Mouse (Mus musculus) left cerebral cortex, postnatal 4 days (tissue): Measurements from ENCODE around the gene Adgra1. TPM values are rescaled to one million over a fixed set of nuclear protein-coding genes. Genes with fewer than 3 reads are reported as not detected.
A peak's percentile ranks its signal among the peaks of the same experiment; 100 is the strongest.

Experiments used
- DNase-seq: peaks from one replicate; pipeline ENCODE4 v3.0.0-alpha.2; 2022
- intact Hi-C: fragments of 180-260 bp; cut with DNase I; formaldehyde crosslinking; loops from one replicate; pipeline ENCODE4 v1.15.1; 2025
- total RNA-seq, 2 experiments: library from RNA; stranded (reverse); gene quantifications; 2 replicates each; pipeline ENCODE4 v1.2.3; 2021

Adgra1 gene
- total RNA-seq, 2 experiments from 2014 or later, result 17.8 to 25.1 TPM

- intact Hi-C loops, result no loop called here
- DNase-seq, result no peak
Measured at GRCm38 (mm10) chr7:139845101-139845500, 11.1 kb downstream of the Adgra1 start.

GRCm38 (mm10) chr7:139850152-139850551 is 16.2 kb downstream of the Adgra1 start:
- intact Hi-C loops, result no loop called here
- DNase-seq, result peak; percentile 30

DNA sequence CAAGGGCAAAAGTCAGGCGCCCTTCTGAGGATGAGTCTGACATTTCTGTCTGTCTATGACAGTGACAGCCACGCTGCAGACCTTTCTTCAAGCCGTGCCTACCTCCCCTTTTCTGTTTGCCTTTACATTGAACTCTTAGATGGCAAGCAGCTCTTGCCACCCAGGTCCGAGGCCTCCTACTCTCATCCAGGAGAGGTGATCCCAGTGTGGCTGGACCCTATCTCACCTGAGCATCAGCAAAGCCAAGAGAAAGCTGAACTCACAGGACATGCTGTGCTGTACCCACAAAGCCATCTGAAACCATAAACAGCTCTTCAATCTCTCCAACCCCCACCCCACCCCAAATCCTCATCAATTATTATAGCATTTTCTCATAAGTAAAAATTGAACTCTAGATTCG is 16.7 kb downstream of the Adgra1 start:
- no peak for DNase-seq
- intact Hi-C loops, result no loop called here

DNA sequence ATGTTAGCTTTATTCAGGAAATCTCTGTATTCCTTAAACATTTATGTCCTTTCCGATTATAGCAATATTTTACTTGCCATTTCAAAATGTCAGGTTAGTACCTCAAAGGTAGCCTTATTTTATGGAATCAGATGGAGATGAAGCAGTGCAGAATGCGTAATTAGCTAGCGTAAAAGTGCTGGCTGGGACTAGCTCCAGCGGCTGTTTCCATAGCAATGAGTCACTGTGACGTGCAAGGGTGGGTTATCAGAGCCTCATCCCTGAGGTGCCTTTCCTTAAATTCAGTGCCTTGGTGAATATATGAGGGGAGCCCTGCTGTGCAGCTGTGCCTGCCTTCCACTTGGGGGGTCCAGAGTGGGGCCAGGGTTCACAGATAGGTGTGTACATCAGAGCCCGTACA is 17.1 kb downstream of the Adgra1 start:
- DNase-seq, result no peak
- intact Hi-C loops, result no loop called here

- intact Hi-C loops, result no loop called here
- DNase-seq, result no peak
Measured at GRCm38 (mm10) chr7:139855261-139855660, 21.3 kb downstream of the Adgra1 start.

DNA sequence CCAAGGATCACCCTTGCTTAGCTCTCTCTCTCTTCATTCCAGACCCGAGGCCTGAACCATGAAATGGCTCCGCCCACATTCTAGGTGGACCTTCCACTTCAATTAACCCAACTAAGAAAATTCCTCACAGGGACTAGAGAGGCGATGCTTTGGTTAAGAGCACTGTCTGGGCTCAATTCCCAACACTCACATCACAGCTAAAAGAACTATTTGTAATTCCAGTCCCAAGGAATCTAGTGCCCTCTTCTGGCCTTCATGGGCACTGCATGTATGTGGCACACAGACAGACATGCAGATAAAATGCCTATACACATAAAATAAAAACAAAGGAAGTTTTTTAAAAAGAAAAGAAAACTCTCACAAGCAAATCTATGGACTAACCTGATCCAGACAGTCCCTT is 27.4 kb downstream of the Adgra1 start:
- intact Hi-C loops, result loop anchor here (2.0 to 5.0 kb wide), 2 partner anchors 159 to 214 kb away; no protein-coding TSS in a partner anchor
- peak; percentile 73 for DNase-seq

GRCm38 (mm10) chr7:139863076-139863475 is 29.1 kb downstream of the Adgra1 start:
- no peak for DNase-seq
- intact Hi-C loops, result loop anchor here (5.0 kb wide), 1 partner anchor 216 kb away; no protein-coding TSS in a partner anchor

GRCm38 (mm10) chr7:139864253-139864652 is 30.3 kb downstream of the Adgra1 start:
- DNase-seq, result peak; percentile 33
- intact Hi-C loops, result loop anchor here (5.0 kb wide), 1 partner anchor 217 kb away; no protein-coding TSS in a partner anchor

DNA sequence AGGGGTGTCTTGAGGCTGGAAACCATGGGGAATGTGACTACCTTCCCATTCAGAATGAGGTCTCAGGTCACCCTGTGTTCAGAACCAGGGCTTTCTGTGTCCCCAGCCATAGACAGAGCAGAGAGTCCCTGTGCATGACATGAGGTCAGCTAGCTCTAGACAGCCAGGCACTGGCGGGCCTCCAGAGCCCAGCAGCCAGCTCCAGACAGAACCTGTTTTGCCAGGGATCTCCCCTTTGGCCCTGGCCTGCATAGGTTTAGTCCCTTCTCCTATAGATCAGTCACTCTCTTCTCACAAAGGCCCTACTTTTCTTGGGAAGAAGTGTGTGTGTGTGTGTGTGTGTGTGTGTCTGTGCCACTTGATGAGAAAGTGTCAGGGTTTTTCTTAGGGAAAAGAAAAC is 30.9 kb downstream of the Adgra1 start:
- intact Hi-C loops, result loop anchor here (5.0 kb wide), 1 partner anchor 218 kb away; no protein-coding TSS in a partner anchor
- no peak for DNase-seq

GRCm38 (mm10) chr7:139871014-139871413 is 37.0 kb downstream of the Adgra1 start:
- intact Hi-C loops, result loop anchor here (5.0 kb wide), 1 partner anchor 174 kb away; no protein-coding TSS in a partner anchor

DNA sequence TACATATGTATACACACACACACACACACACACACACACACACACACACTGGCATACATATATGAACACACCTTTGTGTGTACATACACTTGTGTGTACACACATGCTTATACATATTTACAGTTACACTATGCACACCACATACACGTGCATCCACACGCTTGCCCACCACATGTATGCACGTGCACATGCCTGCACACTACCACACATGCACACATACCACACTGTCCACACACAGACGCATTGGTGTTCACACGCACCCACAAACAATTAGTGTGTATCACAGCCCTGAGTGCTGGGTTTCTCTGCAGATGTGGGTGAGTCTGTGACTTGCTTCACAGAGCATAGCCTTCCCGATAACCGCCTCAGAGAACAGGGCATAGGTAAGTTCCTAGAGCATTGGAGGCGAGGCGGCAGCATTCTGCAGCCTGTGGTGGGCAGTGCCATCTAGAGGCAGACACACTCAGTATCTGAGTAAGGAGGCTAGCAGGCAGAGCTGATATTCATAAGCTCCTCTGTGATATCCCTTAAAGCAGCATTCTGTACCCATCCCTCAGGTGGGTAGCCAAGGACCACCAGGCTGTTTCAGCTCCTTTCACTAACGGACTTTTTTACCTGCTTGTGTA is 43.3 kb downstream of the Adgra1 start:
- intact Hi-C loops, result no loop called here
- DNase-seq, result peak; percentile 54

More at GRCm38 (mm10) chr7:139871014-139871413, 37.0 kb downstream of the Adgra1 start:
- DNase-seq, result no peak

DNA sequence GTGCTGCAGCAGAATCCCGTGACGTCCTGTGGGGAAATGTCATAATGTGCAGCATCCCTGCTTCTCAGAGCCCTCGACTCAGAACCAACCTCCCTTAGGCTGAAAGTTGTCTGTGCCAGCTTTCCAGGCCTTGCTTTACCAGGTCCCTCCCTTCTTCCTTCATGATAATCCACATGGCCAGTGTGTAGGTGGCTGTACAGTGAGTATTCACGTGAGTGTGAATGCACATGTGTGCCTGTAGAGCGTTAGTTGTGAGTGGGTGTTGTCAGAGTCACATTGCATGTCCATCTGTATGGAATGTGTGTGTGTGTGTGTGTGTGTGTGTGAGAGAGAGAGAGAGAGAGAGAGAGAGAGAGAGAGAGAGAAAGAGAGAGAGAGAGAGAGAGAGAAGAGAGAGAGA is 44.1 kb downstream of the Adgra1 start:
- DNase-seq, result no peak
- intact Hi-C loops, result no loop called here

- DNase-seq, result no peak
- intact Hi-C loops, result no loop called here
Measured at GRCm38 (mm10) chr7:139878621-139879020, 44.6 kb downstream of the Adgra1 start.

- intact Hi-C loops, result no loop called here
- DNase-seq, result no peak
Measured at GRCm38 (mm10) chr7:139883545-139883944, 49.6 kb downstream of the Adgra1 start.

- no peak for DNase-seq
- intact Hi-C loops, result no loop called here
Measured at GRCm38 (mm10) chr7:139891779-139892178, 57.8 kb downstream of the Adgra1 start.

- peak; percentile 65 for DNase-seq
- intact Hi-C loops, result no loop called here
Measured at GRCm38 (mm10) chr7:139894655-139895557, 60.9 kb downstream of the Adgra1 start, which contains the start of gene Kndc1. Gene Kndc1, plus strand, starts transcription at chr7:139894696.

DNA sequence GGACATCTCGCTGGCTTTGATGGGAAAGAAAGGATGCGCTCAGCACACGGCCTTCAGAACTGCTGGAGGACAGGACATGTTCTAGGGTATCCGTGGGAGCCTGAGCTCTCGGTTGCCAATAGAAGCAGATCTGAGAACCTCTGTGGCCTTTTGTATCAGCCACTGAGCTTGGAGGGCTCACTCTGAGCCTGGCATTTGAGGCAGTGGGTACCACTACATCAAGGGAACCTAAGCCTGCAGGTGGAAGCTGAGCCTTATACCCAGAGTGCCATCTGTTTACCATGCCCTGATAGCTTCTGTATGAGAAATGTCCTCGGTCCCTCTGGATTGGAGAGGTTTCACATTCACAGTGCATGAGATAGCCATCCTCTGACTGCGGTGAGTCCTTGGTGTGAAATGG is 62.3 kb downstream of the Adgra1 start:
- intact Hi-C loops, result no loop called here
- DNase-seq, result no peak

DNA sequence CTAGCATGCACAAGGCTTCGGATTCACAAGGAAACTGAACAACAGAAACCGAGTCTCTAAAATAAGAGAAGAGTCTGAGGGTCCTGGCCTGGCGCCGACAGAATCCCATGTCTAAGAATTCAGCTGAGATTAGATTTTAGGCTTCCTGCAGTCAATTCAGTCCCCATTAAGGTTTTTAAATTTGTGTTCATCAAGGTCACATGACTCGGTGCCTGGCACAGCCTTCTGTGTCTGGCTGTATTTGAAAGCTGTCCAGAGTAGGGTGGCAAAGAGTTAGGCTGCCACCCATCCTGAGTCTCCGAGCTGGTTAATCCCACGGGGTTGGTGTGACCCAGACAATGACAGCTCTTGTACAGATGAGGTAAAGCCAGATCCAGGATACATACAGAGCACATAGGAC is 62.8 kb downstream of the Adgra1 start:
- no peak for DNase-seq
- intact Hi-C loops, result no loop called here

DNA sequence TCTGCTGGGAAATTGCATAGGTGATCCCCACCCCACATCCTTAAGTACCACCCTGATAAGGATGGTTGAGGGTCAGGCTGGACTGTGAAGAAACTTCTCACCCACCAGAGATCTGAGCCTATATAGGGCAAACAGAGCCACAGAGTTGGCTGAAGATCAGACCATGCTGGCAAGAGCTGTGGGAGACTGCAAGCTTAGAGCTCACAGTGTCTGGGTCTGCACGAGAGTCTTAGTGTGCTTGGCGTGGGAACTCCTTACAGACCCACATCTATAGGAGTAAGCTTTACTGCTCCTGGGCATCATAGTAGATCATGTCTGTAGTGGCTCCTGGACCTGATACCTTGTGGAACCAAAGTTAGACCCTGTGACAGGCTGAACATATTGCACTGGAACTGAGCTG is 64.6 kb downstream of the Adgra1 start:
- intact Hi-C loops, result no loop called here
- no peak for DNase-seq

DNA sequence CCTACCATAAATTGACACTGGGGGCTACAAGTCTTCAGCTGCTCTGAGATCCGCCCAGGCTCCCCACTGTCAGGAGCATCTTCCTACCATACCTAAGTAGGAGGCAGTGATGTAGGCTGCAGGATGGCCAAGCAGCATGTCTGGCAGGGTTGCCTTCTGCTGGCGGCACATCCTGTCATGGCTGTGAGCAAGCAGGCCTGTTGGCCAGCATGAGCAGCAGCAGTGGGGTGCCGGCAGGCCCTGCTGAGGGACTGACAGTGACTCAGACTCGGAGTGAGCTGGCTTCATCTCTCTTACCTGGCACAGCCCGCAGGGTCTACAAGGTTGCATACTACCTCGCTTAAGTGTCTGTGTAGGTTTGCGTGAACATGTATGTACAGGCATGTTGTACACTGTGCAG is 65.5 kb downstream of the Adgra1 start:
- intact Hi-C loops, result no loop called here
- DNase-seq, result peak; percentile 56

GRCm38 (mm10) chr7:139900456-139900855 is 66.5 kb downstream of the Adgra1 start:
- DNase-seq, result no peak
- intact Hi-C loops, result no loop called here

- no peak for DNase-seq
- intact Hi-C loops, result no loop called here
Measured at GRCm38 (mm10) chr7:139900896-139901295, 66.9 kb downstream of the Adgra1 start.
